Comparison of ENCODE assay signal across 8 mouse cellular contexts in the genomic region with DNA sequence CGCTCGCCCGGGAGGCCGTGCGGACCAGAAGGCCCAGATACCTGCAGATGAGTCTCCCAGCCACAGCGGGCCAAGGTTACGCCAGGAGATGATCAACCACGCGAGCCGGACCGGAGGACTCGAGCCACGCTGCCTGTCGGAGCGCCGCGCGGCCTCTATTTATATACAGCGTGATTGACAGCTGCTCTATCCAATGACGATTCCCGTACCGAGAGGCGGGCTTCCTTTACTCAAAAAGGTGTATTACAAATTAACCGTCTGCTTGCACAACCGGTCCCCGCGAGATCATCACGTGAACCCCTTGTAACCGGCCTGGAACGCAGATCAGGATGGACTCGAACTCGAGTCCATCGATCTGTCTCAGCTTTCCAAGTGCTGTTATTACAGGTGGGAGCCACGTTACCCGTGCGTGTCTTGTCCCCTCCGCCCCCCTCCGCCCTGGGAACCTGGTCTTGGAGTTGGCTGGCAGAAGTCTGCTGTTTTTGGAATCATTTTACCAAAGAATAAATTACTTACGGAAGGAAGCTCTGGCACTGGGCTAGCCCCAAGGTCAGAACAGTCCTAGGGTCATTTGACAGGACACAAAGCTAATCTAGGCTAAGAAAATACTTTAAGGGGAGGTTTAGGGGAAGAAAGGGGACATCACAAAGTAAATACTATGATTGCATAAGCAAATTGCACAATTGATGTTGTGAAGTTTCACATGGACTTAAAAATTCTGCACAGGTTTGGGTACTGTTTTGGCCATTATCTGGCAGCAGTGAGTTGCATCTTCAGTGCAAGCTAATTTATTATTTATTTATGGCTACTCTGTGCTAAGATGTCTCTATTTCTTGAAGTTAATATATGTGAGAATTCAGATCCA. TPM values are rescaled to one million over a fixed set of nuclear protein-coding genes. Genes with fewer than 3 reads are reported as not detected.
DNase-seq lines count a peak whose midpoint lies in the region; ATAC-seq lines count a peak whose summit lies in the region.

A gene (minus strand): TSS at position 131 of the 865 bp plus-strand sequence.

- H3K9ac ChIP-seq in heart, embryonic 13.5 days = peak within 1 kb of the TSS; percentile 97
- peak within 1 kb of the TSS; percentile 97 for H3K9ac ChIP-seq in liver, embryonic 12.5 days
- peak within 1 kb of the TSS; percentile 82 for H3K9ac ChIP-seq in stomach, embryonic 15.5 days

- DNase-seq in CD4-positive, CD25-positive, alpha-beta regulatory T cell, adult 2 months (ENCODE audit: low read depth, low spot score) = peak; percentile 96
- DNase-seq in fat pad, adult 2 months (ENCODE audit: extremely low read depth, low read depth, low spot score) = peak; percentile 56
- DNase-seq in kidney, postnatal 10 days = peak; percentile 96
- peak; percentile 93 to 95 for DNase-seq in natural killer cell, adult 2 months (ENCODE audit: low spot score in 2 of 2)

- H3K27me3 ChIP-seq in heart, embryonic 13.5 days (replicated peaks) = no peaks in the 10 kb centered on the region
- no peaks in the 10 kb centered on the region for H3K27me3 ChIP-seq in liver, embryonic 12.5 days (replicated peaks)
- no peaks in the 10 kb centered on the region for H3K27me3 ChIP-seq in stomach, embryonic 15.5 days (replicated peaks)

- ATAC-seq in heart, embryonic 13.5 days (ENCODE audit: extremely low read depth, insufficient number of reproducible peaks, low FRiP score, low TSS enrichment) = peak; percentile 82
- ATAC-seq in liver, embryonic 12.5 days = peak; percentile 84
- peak; percentile 83 for ATAC-seq in stomach, embryonic 15.5 days (ENCODE audit: insufficient read depth, low FRiP score, low read depth)

- WGBS in heart, embryonic 13.5 days = 2% methylated on average over 39 of the region's 39 CpGs
- WGBS in liver, embryonic 12.5 days (ENCODE audit: insufficient replicate concordance) = 5% methylated on average over 39 of the region's 39 CpGs
- WGBS in stomach, embryonic 15.5 days = 3% methylated on average over 39 of the region's 39 CpGs

- peak within 1 kb of the TSS; percentile 94 for H3K4me2 ChIP-seq in heart, embryonic 13.5 days
- H3K4me2 ChIP-seq in liver, embryonic 12.5 days = peak within 1 kb of the TSS; percentile 95
- H3K4me2 ChIP-seq in stomach, embryonic 15.5 days = peak within 1 kb of the TSS; percentile 77

- H3K27ac ChIP-seq in brown adipose tissue, adult 24 weeks (replicated peaks; ENCODE audit: low read depth, low read length) = peak within 1 kb of the TSS; percentile 85
- H3K27ac ChIP-seq in heart, embryonic 13.5 days (replicated peaks) = peak within 1 kb of the TSS; percentile 93
- peak within 1 kb of the TSS; percentile 90 for H3K27ac ChIP-seq in liver, embryonic 12.5 days
- H3K27ac ChIP-seq in stomach, embryonic 15.5 days = peak within 1 kb of the TSS; percentile 77

- peak within 1 kb of the TSS; percentile 85 for H3K4me3 ChIP-seq in brown adipose tissue, adult 24 weeks (ENCODE audit: insufficient read depth, low read depth, low read length)
- H3K4me3 ChIP-seq in heart, embryonic 13.5 days = peak within 1 kb of the TSS; percentile 95
- peak within 1 kb of the TSS; percentile 96 for H3K4me3 ChIP-seq in liver, embryonic 12.5 days
- H3K4me3 ChIP-seq in stomach, embryonic 15.5 days (replicated peaks) = peak within 1 kb of the TSS; percentile 64

- no peaks in the 10 kb centered on the region for H3K9me3 ChIP-seq in heart, embryonic 13.5 days
- no peaks in the 10 kb centered on the region; the same call in 1 of the 2 replicates for H3K9me3 ChIP-seq in liver, embryonic 12.5 days (replicated peaks)
- no peaks in the 10 kb centered on the region for H3K9me3 ChIP-seq in stomach, embryonic 15.5 days

- H3K4me1 ChIP-seq in brown adipose tissue, adult 24 weeks (ENCODE audit: control insufficient read depth, insufficient read depth, insufficient read length, low read length) = peaks cover 12% of the 10 kb centered on the region; the same call in 1 of the 2 replicates
- H3K4me1 ChIP-seq in heart, embryonic 13.5 days = peaks cover 29% of the 10 kb centered on the region
- peaks cover 60% of the 10 kb centered on the region for H3K4me1 ChIP-seq in liver, embryonic 12.5 days
- H3K4me1 ChIP-seq in stomach, embryonic 15.5 days = peaks cover 15% of the 10 kb centered on the region

- H3K36me3 ChIP-seq in heart, embryonic 13.5 days = peaks cover 35% of the 10 kb centered on the region
- H3K36me3 ChIP-seq in liver, embryonic 12.5 days = peaks cover 37% of the 10 kb centered on the region
- peaks cover 4% of the 10 kb centered on the region; the same call in 1 of the 2 replicates for H3K36me3 ChIP-seq in stomach, embryonic 15.5 days

RNA-seq across cellular contexts. Expression of the gene that starts here (rescaled TPM):
- 125 and 144 TPM in 2 replicates for polyA plus RNA-seq in brown adipose tissue, adult 24 weeks (2012; ENCODE audit: insufficient read depth, insufficient read length, missing spikeins)
- 57.1 and 61.6 TPM in 2 replicates for polyA plus RNA-seq in heart, embryonic 13.5 days (2015; fragmentation: Nextera tagmentation; extraction: Ambion mirVana)
- polyA plus RNA-seq in liver, embryonic 12.5 days (2016; fragmentation: Nextera tagmentation; extraction: Ambion mirVana) = 170 and 172 TPM in 2 replicates
- 139 and 163 TPM in 2 replicates for polyA plus RNA-seq in stomach, embryonic 15.5 days (2015; fragmentation: Nextera tagmentation; extraction: Ambion mirVana)

Comparison
In these comparisons a context has a peak if more than half of its experiments do, and no peak if none do; other contexts are left out.
1. Peak in every context shown above with its lines: DNase-seq, ATAC-seq, H3K4me3 ChIP-seq and H3K27ac ChIP-seq.